Mouse (Mus musculus) limb, embryonic 12.5 days (tissue): ENCODE data around the gene Ctss. TPM values are rescaled to one million over a fixed set of nuclear protein-coding genes. Genes with fewer than 3 reads are reported as not detected.

ENCODE experiments used
- ATAC-seq: fragments of 200-750 bp; cut with Nextera tagmentation; 2 replicates; pipeline ENCODE4 v1.8.0; 2017; ENCODE audit warnings: low read depth, moderate TSS enrichment; ENCODE audit not compliant: insufficient number of reproducible peaks, insufficient read depth, low FRiP score, low TSS enrichment
- H3K27ac ChIP-seq: fragments of 300-500 bp; sonication (generic); 2 replicates; pipeline ENCODE4 v1.5.1; 2016; ENCODE audit warnings: mild to moderate bottlenecking, moderate library complexity
- H3K27me3 ChIP-seq: fragments of 300-500 bp; sonication (generic); 2 replicates; pipeline ENCODE4 v1.6.1; 2016; ENCODE audit warnings: mild to moderate bottlenecking, moderate library complexity
- H3K36me3 ChIP-seq: fragments of 300-500 bp; sonication (generic); 2 replicates; pipeline ENCODE4 v1.6.1; 2016; ENCODE audit warnings: mild to moderate bottlenecking, moderate library complexity
- H3K4me1 ChIP-seq: fragments of 300-500 bp; sonication (generic); replicated peaks from 2 replicates; pipeline ENCODE4 v1.6.1; 2016
- H3K4me2 ChIP-seq: fragments of 300-500 bp; sonication (generic); 2 replicates; pipeline ENCODE4 v1.6.1; 2016; ENCODE audit warnings: mild to moderate bottlenecking, moderate library complexity
- H3K4me3 ChIP-seq: fragments of 300-500 bp; sonication (generic); replicated peaks from 2 replicates; pipeline ENCODE4 v1.5.1; 2016; ENCODE audit warnings: mild to moderate bottlenecking
- H3K9ac ChIP-seq: fragments of 300-500 bp; sonication (generic); replicated peaks from 2 replicates; pipeline ENCODE4 v1.6.1; 2016; ENCODE audit warnings: mild to moderate bottlenecking, moderate library complexity
- H3K9me3 ChIP-seq: fragments of 300-500 bp; sonication (generic); 2 replicates; pipeline ENCODE4 v1.6.1; 2016; ENCODE audit warnings: mild to moderate bottlenecking, moderate library complexity
- WGBS: fragments of 180-500 bp; shearing (Covaris S2); methylation state at CpG from one replicate; pipeline ENCODE4 v1.1.7; 2016; 5-methylcytosine and 5-hydroxymethylcytosine counted together
- polyA plus RNA-seq: library from polyadenylated mRNA; unstranded; fragments of >200 nt; fragmentation: Nextera tagmentation; extraction: Ambion mirVana; gene quantifications from 2 replicates; pipeline ENCODE4 v1.2.1, GENCODE M21; 2016

The Ctss gene
- polyA plus RNA-seq, 1 experiment from 2014 or later: 6.1 TPM

GRCm38 (mm10) chr3:95511611-95512180 lies 14.9 kb upstream of the Ctss start:
- Histone ChIP-seq H3K9me3 (no peaks in the 10 kb centered on the region), H3K9ac (no peak overlapping the region), H3K4me1 (no peaks in the 10 kb centered on the region), H3K27me3 (no peaks in the 10 kb centered on the region), H3K36me3 (peaks cover 8% of the 10 kb centered on the region; the same call in 1 of the 2 replicates), H3K4me2 (no peak overlapping the region), H3K27ac (no peak overlapping the region), H3K4me3 (no peak overlapping the region)
- 84% methylated on average over 9 of the region's 9 CpGs for WGBS
- no peak for ATAC-seq

GRCm38 (mm10) chr3:95516614-95517041 lies 10.0 kb upstream of the Ctss start:
- Histone ChIP-seq H3K9me3 (no peaks in the 10 kb centered on the region), H3K27ac (no peak overlapping the region), H3K4me2 (no peak overlapping the region), H3K27me3 (no peaks in the 10 kb centered on the region), H3K4me3 (no peak overlapping the region), H3K9ac (no peak overlapping the region), H3K36me3 (no peaks in the 10 kb centered on the region), H3K4me1 (0 out of 2 replicates have a peak, but pooled peaks cover 3% of the 10 kb centered on the region)
- ATAC-seq: no peak
- 89% methylated on average over 3 of the region's 3 CpGs for WGBS

GRCm38 (mm10) chr3:95517493-95517898 lies 9.1 kb upstream of the Ctss start:
- Histone ChIP-seq H3K4me3 (no peak overlapping the region), H3K9ac (no peak overlapping the region), H3K27me3 (no peaks in the 10 kb centered on the region), H3K36me3 (no peaks in the 10 kb centered on the region), H3K4me1 (0 out of 2 replicates have a peak, but pooled peaks cover 3% of the 10 kb centered on the region), H3K27ac (no peak overlapping the region), H3K9me3 (no peaks in the 10 kb centered on the region), H3K4me2 (no peak overlapping the region)
- no peak for ATAC-seq
- 28% methylated on average over 10 of the region's 10 CpGs for WGBS

GRCm38 (mm10) chr3:95518891-95519290 lies 7.7 kb upstream of the Ctss start:
- Histone ChIP-seq H3K4me1 (0 out of 2 replicates have a peak, but pooled peaks cover 3% of the 10 kb centered on the region), H3K9ac (no peak overlapping the region), H3K27me3 (no peaks in the 10 kb centered on the region), H3K27ac (no peak overlapping the region), H3K4me2 (no peak overlapping the region), H3K4me3 (no peak overlapping the region), H3K9me3 (no peaks in the 10 kb centered on the region), H3K36me3 (no peaks in the 10 kb centered on the region)
- no peak for ATAC-seq
- 79% methylated on average over 7 of the region's 7 CpGs for WGBS

GRCm38 (mm10) chr3:95519315-95519714 lies 7.3 kb upstream of the Ctss start:
- H3K4me1 ChIP-seq: 0 out of 2 replicates have a peak, but pooled peaks cover 3% of the 10 kb centered on the region
- no peak overlapping the region for H3K27ac ChIP-seq
- H3K36me3 ChIP-seq: no peaks in the 10 kb centered on the region
- 74% methylated on average over 2 of the region's 2 CpGs for WGBS
- H3K4me2 ChIP-seq: no peak overlapping the region
- no peak for ATAC-seq
- H3K9me3 ChIP-seq: no peaks in the 10 kb centered on the region
- no peaks in the 10 kb centered on the region for H3K27me3 ChIP-seq
- H3K9ac ChIP-seq: no peak overlapping the region
- no peak overlapping the region for H3K4me3 ChIP-seq

- Histone ChIP-seq H3K4me3 (no peak overlapping the region), H3K36me3 (no peaks in the 10 kb centered on the region), H3K4me1 (0 out of 2 replicates have a peak, but pooled peaks cover 3% of the 10 kb centered on the region), H3K4me2 (no peak overlapping the region), H3K9me3 (no peaks in the 10 kb centered on the region), H3K27me3 (no peaks in the 10 kb centered on the region), H3K9ac (no peak overlapping the region), H3K27ac (no peak overlapping the region)
- WGBS: 83% methylated on average over 3 of the region's 3 CpGs
- ATAC-seq: no peak
Measured at GRCm38 (mm10) chr3:95520100-95520499, 6.5 kb upstream of the Ctss start.

- ATAC-seq: no peak
- 94% methylated on average over 10 of the region's 10 CpGs for WGBS
- no peaks in the 10 kb centered on the region for H3K27me3 ChIP-seq
- H3K9ac ChIP-seq: no peak overlapping the region
- no peaks in the 10 kb centered on the region for H3K36me3 ChIP-seq
- 0 out of 2 replicates have a peak, but pooled peaks cover 3% of the 10 kb centered on the region for H3K4me1 ChIP-seq
- no peak overlapping the region for H3K4me2 ChIP-seq
- no peak overlapping the region for H3K27ac ChIP-seq
- H3K4me3 ChIP-seq: no peak overlapping the region
- H3K9me3 ChIP-seq: no peaks in the 10 kb centered on the region
Measured at GRCm38 (mm10) chr3:95521168-95521567, 5.4 kb upstream of the Ctss start.

- Histone ChIP-seq H3K4me2 (no peak overlapping the region), H3K27me3 (no peaks in the 10 kb centered on the region), H3K9me3 (no peaks in the 10 kb centered on the region), H3K4me1 (no peaks in the 10 kb centered on the region), H3K27ac (no peak overlapping the region), H3K4me3 (no peak overlapping the region), H3K9ac (no peak overlapping the region), H3K36me3 (no peaks in the 10 kb centered on the region)
- 75% methylated on average over 3 of the region's 3 CpGs for WGBS
- ATAC-seq: no peak
Measured at GRCm38 (mm10) chr3:95523662-95524061, 2.9 kb upstream of the Ctss start.

- Histone ChIP-seq H3K4me2 (no peak overlapping the region), H3K27me3 (no peaks in the 10 kb centered on the region), H3K4me3 (no peak overlapping the region), H3K27ac (no peak overlapping the region), H3K9me3 (no peaks in the 10 kb centered on the region), H3K36me3 (no peaks in the 10 kb centered on the region), H3K9ac (no peak overlapping the region), H3K4me1 (no peaks in the 10 kb centered on the region)
- ATAC-seq: no peak
- WGBS: 66% methylated on average over 2 of the region's 2 CpGs
Measured at GRCm38 (mm10) chr3:95524673-95525072, 1.9 kb upstream of the Ctss start.

GRCm38 (mm10) chr3:95526111-95526510 lies 475 bp upstream of the Ctss start:
- no peaks in the 10 kb centered on the region for H3K4me1 ChIP-seq
- H3K4me3 ChIP-seq: no peak overlapping the region
- H3K36me3 ChIP-seq: no peaks in the 10 kb centered on the region
- H3K9ac ChIP-seq: no peak overlapping the region
- no peaks in the 10 kb centered on the region for H3K27me3 ChIP-seq
- H3K9me3 ChIP-seq: no peaks in the 10 kb centered on the region
- ATAC-seq: no peak
- no peak overlapping the region for H3K4me2 ChIP-seq
- H3K27ac ChIP-seq: no peak overlapping the region

- Histone ChIP-seq H3K27ac (no peak overlapping the region), H3K4me1 (no peaks in the 10 kb centered on the region), H3K9ac (no peak overlapping the region), H3K4me3 (no peak overlapping the region), H3K4me2 (no peak overlapping the region), H3K36me3 (no peaks in the 10 kb centered on the region), H3K27me3 (no peaks in the 10 kb centered on the region), H3K9me3 (no peaks in the 10 kb centered on the region)
- ATAC-seq: no peak
- 87% methylated on average over 6 of the region's 6 CpGs for WGBS
Measured at GRCm38 (mm10) chr3:95529814-95530213, 3.2 kb downstream of the Ctss start.

GRCm38 (mm10) chr3:95531025-95531424 lies 4.4 kb downstream of the Ctss start:
- H3K9me3 ChIP-seq: 0 out of 2 replicates have a peak, but pooled peaks cover 6% of the 10 kb centered on the region
- no peak for ATAC-seq
- H3K27ac ChIP-seq: no peak overlapping the region
- no peak overlapping the region for H3K9ac ChIP-seq
- WGBS: 94% methylated on average over 1 of the region's 1 CpGs
- no peak overlapping the region for H3K4me2 ChIP-seq
- no peak overlapping the region for H3K4me3 ChIP-seq
- no peaks in the 10 kb centered on the region for H3K27me3 ChIP-seq
- no peaks in the 10 kb centered on the region for H3K36me3 ChIP-seq
- no peaks in the 10 kb centered on the region for H3K4me1 ChIP-seq
